Mouse (Mus musculus) midbrain, embryonic 13.5 days (tissue): ENCODE measurements around the gene Atp13a1. TPM values are rescaled to one million over a fixed set of nuclear protein-coding genes. Genes with fewer than 3 reads are reported as not detected.
A peak's percentile ranks its signal among the peaks of the same experiment; 100 is the strongest.

Experiments used
- ATAC-seq: fragments of 200-750 bp; cut with Nextera tagmentation; 2 replicates; pipeline ENCODE4 v1.8.0; 2017; ENCODE audit warnings: mild to moderate bottlenecking, moderate TSS enrichment, moderate library complexity
- H3K27ac ChIP-seq: fragments of 300-500 bp; sonication (generic); 2 replicates; pipeline ENCODE4 v1.5.1; 2015; ENCODE audit warnings: inconsistent platforms, mild to moderate bottlenecking, moderate library complexity
- H3K27me3 ChIP-seq: fragments of 300-500 bp; sonication (generic); 2 replicates; pipeline ENCODE4 v1.6.1; 2015; ENCODE audit warnings: mild to moderate bottlenecking, inconsistent platforms
- H3K36me3 ChIP-seq: fragments of 300-500 bp; sonication (generic); 2 replicates; pipeline ENCODE4 v1.6.1; 2015; ENCODE audit warnings: mild to moderate bottlenecking, inconsistent platforms
- H3K4me1 ChIP-seq: fragments of 300-500 bp; sonication (generic); replicated peaks from 2 replicates; pipeline ENCODE4 v1.6.1; 2015; ENCODE audit warnings: inconsistent platforms
- H3K4me2 ChIP-seq: fragments of 300-500 bp; sonication (generic); replicated peaks from 2 replicates; pipeline ENCODE4 v1.6.1; 2015; ENCODE audit warnings: moderate library complexity, mild to moderate bottlenecking, inconsistent platforms
- H3K4me3 ChIP-seq: fragments of 300-500 bp; sonication (generic); replicated peaks from 2 replicates; pipeline ENCODE4 v1.5.1; 2015; ENCODE audit warnings: mild to moderate bottlenecking, inconsistent platforms
- H3K9ac ChIP-seq: fragments of 300-500 bp; sonication (generic); replicated peaks from 2 replicates; pipeline ENCODE4 v1.6.1; 2015; ENCODE audit warnings: mild to moderate bottlenecking, inconsistent platforms
- H3K9me3 ChIP-seq: fragments of 300-500 bp; sonication (generic); 2 replicates; pipeline ENCODE4 v1.6.1; 2016; ENCODE audit warnings: mild to moderate bottlenecking, inconsistent platforms
- WGBS: fragments of 180-500 bp; shearing (Covaris S2); methylation state at CpG from one replicate; pipeline ENCODE4 v1.1.7; 2015; 5-methylcytosine and 5-hydroxymethylcytosine counted together
- polyA plus RNA-seq: library from polyadenylated mRNA; unstranded; fragments of >200 nt; fragmentation: Nextera tagmentation; extraction: Ambion mirVana; gene quantifications from 2 replicates; pipeline ENCODE4 v1.2.1, GENCODE M21; 2015

The Atp13a1 gene
- polyA plus RNA-seq, 1 experiment from 2014 or later = 49.0 TPM

DNA sequence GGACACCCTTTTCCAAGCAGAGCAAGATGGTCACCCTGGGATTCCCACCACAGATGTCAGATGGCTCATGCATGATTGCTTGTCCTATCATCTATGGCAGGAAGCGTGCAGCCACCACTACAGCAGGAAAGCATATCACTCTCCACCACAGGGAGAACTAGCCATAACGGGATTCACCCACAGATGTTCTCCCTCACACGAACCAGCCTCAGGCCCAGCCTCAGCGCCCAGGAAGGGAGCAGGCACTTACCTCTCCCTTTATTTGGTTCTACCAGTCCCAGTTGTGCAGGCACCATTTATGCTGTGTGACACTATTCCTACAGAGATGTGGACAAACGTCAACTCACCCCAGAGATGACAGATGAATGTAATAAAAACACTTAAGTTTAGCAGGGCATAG is 1.9 kb upstream of the Atp13a1 start:
- no peak for ATAC-seq
- WGBS = 94% methylated on average over 5 of the region's 5 CpGs
- Histone ChIP-seq H3K9ac (no peak overlapping the region), H3K27ac (no peak overlapping the region), H3K9me3 (no peaks in the 10 kb centered on the region), H3K36me3 (peaks cover 9% of the 10 kb centered on the region), H3K4me3 (no peak overlapping the region), H3K4me1 (peaks cover 27% of the 10 kb centered on the region), H3K27me3 (no peaks in the 10 kb centered on the region), H3K4me2 (no peak overlapping the region)

DNA sequence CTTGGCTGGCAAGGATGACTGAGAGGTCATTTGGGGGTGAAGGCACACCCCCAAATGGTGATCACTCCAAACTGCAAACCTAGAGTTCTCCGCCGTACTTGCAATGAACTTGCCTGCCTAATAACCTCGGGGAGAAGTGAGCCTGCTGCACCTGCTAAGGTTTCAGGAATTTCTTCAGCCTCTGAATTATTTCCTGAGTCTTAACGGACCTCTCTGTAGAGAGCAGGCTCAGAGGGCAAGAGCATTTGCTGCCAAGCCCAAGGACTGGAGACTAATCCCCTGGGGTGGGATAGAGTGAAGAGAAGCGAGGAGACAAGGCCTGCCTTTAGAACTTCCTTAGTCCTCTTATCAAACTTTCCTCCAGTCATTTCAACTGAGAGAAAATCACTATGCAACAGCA is 1.2 kb upstream of the Atp13a1 start:
- peaks cover 27% of the 10 kb centered on the region for H3K4me1 ChIP-seq
- H3K36me3 ChIP-seq = peaks cover 16% of the 10 kb centered on the region
- no peaks in the 10 kb centered on the region for H3K9me3 ChIP-seq
- H3K4me2 ChIP-seq = peak overlapping the region; percentile 82; the same call in 1 of the 2 replicates
- H3K9ac ChIP-seq = no peak overlapping the region
- WGBS = 75% methylated on average over 5 of the region's 5 CpGs
- no peak overlapping the region for H3K27ac ChIP-seq
- no peak for ATAC-seq
- H3K27me3 ChIP-seq = no peaks in the 10 kb centered on the region
- peak overlapping the region; percentile 100; the same call in 1 of the 2 replicates for H3K4me3 ChIP-seq

GRCm38 (mm10) chr8:69790364-69790763 is 599 bp upstream of the Atp13a1 start:
- Histone ChIP-seq H3K27ac (peak overlapping the region; percentile 75), H3K4me3 (peak overlapping the region; percentile 100), H3K9me3 (no peaks in the 10 kb centered on the region), H3K36me3 (peaks cover 22% of the 10 kb centered on the region), H3K4me2 (peak overlapping the region; percentile 82), H3K4me1 (peaks cover 27% of the 10 kb centered on the region), H3K9ac (peak overlapping the region; percentile 99), H3K27me3 (no peaks in the 10 kb centered on the region)
- no peak for ATAC-seq
- WGBS = 39% methylated on average over 11 of the region's 11 CpGs

GRCm38 (mm10) chr8:69791415-69792068 is 579 bp downstream of the Atp13a1 start:
- under 1% methylated on average over 41 of the region's 48 CpGs for WGBS
- Histone ChIP-seq H3K27me3 (no peaks in the 10 kb centered on the region), H3K27ac (peak overlapping the region; percentile 82), H3K9ac (peak overlapping the region; percentile 99), H3K4me3 (peak overlapping the region; percentile 100), H3K36me3 (peaks cover 34% of the 10 kb centered on the region), H3K4me2 (peak overlapping the region; percentile 82), H3K9me3 (no peaks in the 10 kb centered on the region), H3K4me1 (peaks cover 27% of the 10 kb centered on the region)
- ATAC-seq = peak; percentile 82

DNA sequence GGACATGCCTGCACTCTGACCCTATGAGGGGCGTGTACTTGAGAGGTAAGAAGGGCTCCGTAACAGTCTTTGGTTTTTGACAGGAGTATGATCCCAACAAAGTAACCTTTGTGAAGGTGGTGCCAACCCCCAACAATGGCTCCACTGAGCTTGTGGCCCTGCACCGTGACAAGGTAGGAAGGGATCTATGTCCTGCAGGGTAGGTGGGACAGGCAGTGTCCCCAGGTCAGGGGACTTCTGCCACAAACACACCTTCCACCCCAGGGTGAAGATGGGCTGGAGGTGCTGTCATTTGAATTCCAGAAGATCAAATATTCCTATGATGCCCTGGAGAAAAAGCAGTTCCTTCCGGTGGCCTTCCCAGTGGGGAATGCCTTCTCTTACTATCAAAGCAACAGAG is 2.7 kb downstream of the Atp13a1 start:
- no peak overlapping the region for H3K27ac ChIP-seq
- H3K4me1 ChIP-seq = peaks cover 27% of the 10 kb centered on the region
- H3K9ac ChIP-seq = no peak overlapping the region
- H3K4me2 ChIP-seq = no peak overlapping the region
- H3K4me3 ChIP-seq = no peak overlapping the region
- 96% methylated on average over 4 of the region's 4 CpGs for WGBS
- H3K9me3 ChIP-seq = no peaks in the 10 kb centered on the region
- ATAC-seq = no peak
- no peaks in the 10 kb centered on the region for H3K27me3 ChIP-seq
- H3K36me3 ChIP-seq = peaks cover 55% of the 10 kb centered on the region

GRCm38 (mm10) chr8:69794096-69794495 is 3.1 kb downstream of the Atp13a1 start:
- WGBS = 95% methylated on average over 3 of the region's 3 CpGs
- Histone ChIP-seq H3K27ac (no peak overlapping the region), H3K9ac (no peak overlapping the region; the same call in 1 of the 2 replicates), H3K9me3 (no peaks in the 10 kb centered on the region), H3K4me2 (no peak overlapping the region), H3K36me3 (peaks cover 59% of the 10 kb centered on the region), H3K4me1 (peaks cover 27% of the 10 kb centered on the region), H3K27me3 (no peaks in the 10 kb centered on the region), H3K4me3 (no peak overlapping the region)
- no peak for ATAC-seq

- H3K27ac ChIP-seq = no peak overlapping the region
- H3K9ac ChIP-seq = no peak overlapping the region
- peaks cover 24% of the 10 kb centered on the region for H3K4me1 ChIP-seq
- no peak overlapping the region for H3K4me2 ChIP-seq
- ATAC-seq = no peak
- H3K27me3 ChIP-seq = no peaks in the 10 kb centered on the region
- peaks cover 67% of the 10 kb centered on the region for H3K36me3 ChIP-seq
- H3K9me3 ChIP-seq = no peaks in the 10 kb centered on the region
- WGBS = 96% methylated on average over 6 of the region's 6 CpGs
- H3K4me3 ChIP-seq = no peak overlapping the region
Observed at GRCm38 (mm10) chr8:69794901-69795300, 3.9 kb downstream of the Atp13a1 start.

- ATAC-seq = no peak
- H3K4me1 ChIP-seq = peaks cover 15% of the 10 kb centered on the region
- no peak overlapping the region for H3K27ac ChIP-seq
- no peak overlapping the region for H3K4me2 ChIP-seq
- H3K4me3 ChIP-seq = no peak overlapping the region
- 98% methylated on average over 16 of the region's 16 CpGs for WGBS
- no peaks in the 10 kb centered on the region for H3K9me3 ChIP-seq
- peaks cover 85% of the 10 kb centered on the region for H3K36me3 ChIP-seq
- no peak overlapping the region for H3K9ac ChIP-seq
- no peaks in the 10 kb centered on the region for H3K27me3 ChIP-seq
Observed at GRCm38 (mm10) chr8:69796721-69797345, 5.9 kb downstream of the Atp13a1 start.

DNA sequence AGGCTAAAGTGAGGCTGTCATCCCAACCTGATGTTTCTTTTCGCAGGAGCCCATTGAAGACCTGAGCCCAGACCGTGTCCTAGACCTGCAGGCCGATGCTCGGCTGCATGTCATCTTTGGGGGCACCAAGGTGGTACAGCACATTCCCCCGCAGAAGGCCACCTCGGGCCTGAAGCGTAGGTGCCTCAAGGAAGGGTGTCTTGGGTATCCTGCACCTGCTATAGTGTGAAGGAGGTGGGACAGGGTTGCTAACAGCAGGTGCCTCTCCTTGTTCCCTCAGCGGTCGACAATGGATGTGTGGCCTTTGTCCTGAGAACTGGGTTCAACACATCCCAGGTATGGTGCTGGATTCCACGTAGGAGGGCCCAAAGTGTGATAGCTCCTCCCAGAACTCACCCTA is 6.7 kb downstream of the Atp13a1 start:
- no peak for ATAC-seq
- Histone ChIP-seq H3K4me3 (no peak overlapping the region), H3K27me3 (no peaks in the 10 kb centered on the region), H3K9me3 (no peaks in the 10 kb centered on the region), H3K9ac (no peak overlapping the region), H3K4me2 (no peak overlapping the region), H3K4me1 (peaks cover 7% of the 10 kb centered on the region), H3K36me3 (peaks cover 93% of the 10 kb centered on the region), H3K27ac (no peak overlapping the region)
- 93% methylated on average over 10 of the region's 10 CpGs for WGBS

DNA sequence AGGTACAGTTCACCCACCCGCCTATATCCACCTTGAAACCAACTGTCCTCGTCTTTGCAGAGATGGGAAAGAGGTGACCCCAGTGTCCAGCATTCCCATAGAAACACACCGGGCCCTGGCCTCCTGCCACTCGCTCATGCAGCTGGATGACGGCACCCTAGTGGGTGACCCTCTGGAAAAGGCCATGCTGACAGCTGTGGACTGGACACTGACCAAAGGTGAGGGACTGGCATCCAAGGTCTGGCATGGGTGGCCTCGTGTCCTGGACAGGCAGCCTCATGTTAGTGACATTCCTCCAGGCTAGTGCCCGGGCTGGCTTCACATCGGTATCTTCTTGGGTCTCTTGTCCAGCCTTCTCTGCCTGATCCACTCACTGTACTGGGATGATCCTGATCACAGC is 8.3 kb downstream of the Atp13a1 start:
- 90% methylated on average over 8 of the region's 8 CpGs for WGBS
- Histone ChIP-seq H3K9me3 (no peaks in the 10 kb centered on the region), H3K4me2 (no peak overlapping the region), H3K36me3 (peaks cover 98% of the 10 kb centered on the region), H3K4me1 (no peaks in the 10 kb centered on the region), H3K4me3 (no peak overlapping the region), H3K9ac (no peak overlapping the region), H3K27me3 (no peaks in the 10 kb centered on the region), H3K27ac (no peak overlapping the region)
- ATAC-seq = no peak

- H3K9me3 ChIP-seq = no peaks in the 10 kb centered on the region
- peaks cover 97% of the 10 kb centered on the region for H3K36me3 ChIP-seq
- H3K27me3 ChIP-seq = no peaks in the 10 kb centered on the region
- H3K4me2 ChIP-seq = no peak overlapping the region
- H3K9ac ChIP-seq = no peak overlapping the region
- no peak overlapping the region for H3K27ac ChIP-seq
- H3K4me1 ChIP-seq = no peaks in the 10 kb centered on the region
- WGBS = 91% methylated on average over 5 of the region's 5 CpGs
- no peak for ATAC-seq
- no peak overlapping the region for H3K4me3 ChIP-seq
Observed at GRCm38 (mm10) chr8:69799946-69800345, 9.0 kb downstream of the Atp13a1 start.

DNA sequence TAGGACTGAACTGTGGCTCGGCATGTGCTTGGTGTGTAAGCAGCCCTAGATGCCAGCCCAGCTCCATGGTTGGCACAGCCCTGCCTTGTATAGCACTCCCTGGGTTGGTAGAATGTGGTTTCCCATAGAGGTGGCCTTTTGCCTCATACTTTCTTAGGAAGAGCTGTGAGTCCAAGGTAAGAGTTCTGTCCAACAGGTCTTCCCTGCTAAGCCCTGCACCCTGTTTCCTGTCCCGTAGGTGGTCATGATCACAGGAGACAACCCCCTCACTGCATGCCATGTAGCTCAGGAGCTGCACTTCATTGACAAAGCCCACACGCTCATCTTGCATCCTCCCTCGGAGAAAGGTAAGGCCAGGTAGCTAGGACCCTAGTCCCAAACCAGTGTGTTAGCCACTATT is 10.8 kb downstream of the Atp13a1 start:
- WGBS = 98% methylated on average over 4 of the region's 4 CpGs
- H3K9ac ChIP-seq = no peak overlapping the region
- H3K27ac ChIP-seq = no peak overlapping the region
- H3K4me1 ChIP-seq = no peaks in the 10 kb centered on the region
- ATAC-seq = no peak
- H3K36me3 ChIP-seq = peaks cover 97% of the 10 kb centered on the region
- H3K9me3 ChIP-seq = no peaks in the 10 kb centered on the region
- H3K4me2 ChIP-seq = no peak overlapping the region
- H3K4me3 ChIP-seq = no peak overlapping the region
- H3K27me3 ChIP-seq = no peaks in the 10 kb centered on the region

- no peak for ATAC-seq
- H3K27me3 ChIP-seq = no peaks in the 10 kb centered on the region
- peaks cover 97% of the 10 kb centered on the region for H3K36me3 ChIP-seq
- H3K4me1 ChIP-seq = no peaks in the 10 kb centered on the region
- no peak overlapping the region for H3K4me3 ChIP-seq
- no peaks in the 10 kb centered on the region for H3K9me3 ChIP-seq
- no peak overlapping the region for H3K27ac ChIP-seq
- H3K9ac ChIP-seq = no peak overlapping the region
- H3K4me2 ChIP-seq = no peak overlapping the region
Observed at GRCm38 (mm10) chr8:69802216-69802615, 11.3 kb downstream of the Atp13a1 start.
